Mouse (Mus musculus): Measurements from ENCODE around the gene Nup210. TPM values are rescaled to one million over a fixed set of nuclear protein-coding genes. Genes with fewer than 3 reads are reported as not detected.

Gene Nup210
- total RNA-seq, 2 experiments from 2014 or later: 30.7 to 42.1 TPM

DNA sequence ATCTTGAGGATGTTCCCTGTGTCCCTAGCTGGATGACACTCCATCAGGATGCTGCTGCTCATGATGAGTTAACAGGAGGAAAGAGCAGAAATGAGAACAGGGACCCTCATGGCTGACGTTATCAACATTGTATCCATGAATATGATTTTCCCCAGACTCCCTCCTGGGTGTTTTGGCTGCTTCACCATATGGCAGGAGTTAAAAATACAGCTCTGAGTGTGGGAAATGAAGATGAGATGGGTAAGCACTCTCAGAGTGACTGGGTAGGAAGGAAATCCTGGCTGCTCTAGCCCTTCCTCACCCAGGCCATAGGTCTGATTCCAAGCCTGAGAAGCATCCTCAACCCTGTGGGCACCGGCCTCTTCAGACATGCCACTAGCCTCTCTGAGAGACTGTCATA is 142.3 kb downstream of the Nup210 start:
- no peak for DNase-seq (ENCODE audit: low spot score in 2 of 2)

DNA sequence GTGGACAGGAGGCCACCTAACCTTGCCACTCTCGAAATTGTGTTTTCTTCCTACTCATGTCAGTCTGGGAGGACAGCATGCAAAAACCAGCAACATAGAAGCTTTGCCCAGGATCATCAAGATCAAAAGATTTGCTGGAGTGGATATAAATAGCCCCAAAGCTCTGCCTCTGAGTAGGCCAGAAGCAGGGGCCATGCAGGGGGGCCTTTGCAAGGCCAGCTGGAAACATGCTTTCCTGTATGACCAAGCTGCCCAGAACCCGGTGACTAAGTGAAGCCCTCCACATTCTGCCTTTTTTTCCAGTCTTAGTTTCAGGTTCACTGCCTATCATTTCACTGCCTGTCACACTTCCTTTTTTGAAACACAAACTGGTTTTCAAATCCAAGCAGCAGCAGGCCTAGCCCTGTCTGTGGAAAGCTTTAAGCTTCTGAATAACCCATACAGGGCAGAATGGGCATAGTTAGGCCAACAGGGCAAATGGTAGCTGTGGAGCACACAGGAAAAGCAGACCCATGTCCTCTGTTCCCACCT is 147.2 kb downstream of the Nup210 start:
- DNase-seq (ENCODE audit: low spot score in 2 of 2): no peak

Other genes starting within 250 kb of the Nup210 start
- 100 to 1,000 TPM; 194 to 213 TPM for gene Iqsec1, start 128.1 kb downstream of the Nup210 start, total RNA-seq (2021)
- 100 to 1,000 TPM in 1 of 2 experiments, 10 to 100 TPM in 1; 96.2 to 103 TPM for gene Hdac11, start 39.8 kb upstream of the Nup210 start, total RNA-seq (2021)
- 10 to 100 TPM; 15.2 to 16.4 TPM for gene Fbln2, start 95.6 kb upstream of the Nup210 start, total RNA-seq (2021)